Mouse (Mus musculus): ENCODE results near the gene Agbl5. TPM values are rescaled to one million over a fixed set of nuclear protein-coding genes. Genes with fewer than 3 reads are reported as not detected.
A peak's percentile ranks its signal among the peaks of the same experiment; 100 is the strongest.
"Not testable (repeated sequence)": the region's sequence is repeated elsewhere in the genome, so short reads cannot be mapped to it uniquely, and the experiment has no call there.

The Agbl5 gene
- total RNA-seq (2021): 10 to 100 TPM; 13.5 to 20.2 TPM

- peak; percentile 95 for DNase-seq (ENCODE audit: low spot score in 2 of 2)
- intact Hi-C loops (cut with DNase I): loop anchor here (5.0 kb wide), 1 partner anchor 81 kb away; no protein-coding TSS in a partner anchor
These were observed at the start of gene Agbl5 for GRCm38 (mm10) chr5:30888337-30889087. Gene Agbl5, plus strand, starts transcription at chr5:30888694.

GRCm38 (mm10) chr5:30839731-30840130, 48.8 kb upstream of the Agbl5 start:
- intact Hi-C loops (cut with DNase I): no loop called here
- no peak for DNase-seq (ENCODE audit: low spot score in 2 of 2)

- DNase-seq (ENCODE audit: low spot score in 2 of 2): no peak
- intact Hi-C loops (cut with DNase I): no loop called here
These were observed 46.6 kb upstream of the Agbl5 start for GRCm38 (mm10) chr5:30841896-30842295.

GRCm38 (mm10) chr5:30849891-30850555, 38.5 kb upstream of the Agbl5 start:
- DNase-seq (ENCODE audit: low spot score in 2 of 2): no peak
- intact Hi-C loops (cut with DNase I): no loop called here

GRCm38 (mm10) chr5:30850556-30850925, 38.0 kb upstream of the Agbl5 start:
- intact Hi-C loops (cut with DNase I): no loop called here

GRCm38 (mm10) chr5:30853522-30853921, 35.0 kb upstream of the Agbl5 start:
- DNase-seq (ENCODE audit: low spot score in 2 of 2): no peak
- intact Hi-C loops (cut with DNase I): no loop called here

More at GRCm38 (mm10) chr5:30850556-30850925, 38.0 kb upstream of the Agbl5 start:
- no peak for DNase-seq (ENCODE audit: low spot score in 2 of 2)

- no peak for DNase-seq (ENCODE audit: low spot score in 2 of 2)
- intact Hi-C loops (cut with DNase I): loop anchor here (5.0 kb wide), 1 partner anchor 48 kb away; no protein-coding TSS in a partner anchor
These were observed 32.8 kb upstream of the Agbl5 start for GRCm38 (mm10) chr5:30855674-30856073.

- intact Hi-C loops (cut with DNase I): loop anchor here (5.0 kb wide), 1 partner anchor 49 kb away; no protein-coding TSS in a partner anchor
These were observed 32.4 kb upstream of the Agbl5 start for GRCm38 (mm10) chr5:30856124-30856523.

GRCm38 (mm10) chr5:30863852-30864251, 24.6 kb upstream of the Agbl5 start:
- DNase-seq (ENCODE audit: low spot score in 2 of 2): no peak
- intact Hi-C loops (cut with DNase I): no loop called here

More at GRCm38 (mm10) chr5:30856124-30856523, 32.4 kb upstream of the Agbl5 start:
- no peak for DNase-seq (ENCODE audit: low spot score in 2 of 2)

- no peak for DNase-seq (ENCODE audit: low spot score in 2 of 2)
- intact Hi-C loops (cut with DNase I): no loop called here
These were observed 24.2 kb upstream of the Agbl5 start for GRCm38 (mm10) chr5:30864322-30864721.

GRCm38 (mm10) chr5:30866871-30867270, 21.6 kb upstream of the Agbl5 start:
- intact Hi-C loops (cut with DNase I): no loop called here

GRCm38 (mm10) chr5:30867712-30868111, 20.8 kb upstream of the Agbl5 start, which contains the start of gene Tmem214:
Gene Tmem214, plus strand, starts transcription at chr5:30868012.
- intact Hi-C loops (cut with DNase I): no loop called here
- DNase-seq (ENCODE audit: low spot score in 2 of 2): no peak

More at GRCm38 (mm10) chr5:30866871-30867270, 21.6 kb upstream of the Agbl5 start:
- DNase-seq (ENCODE audit: low spot score in 2 of 2): no peak

GRCm38 (mm10) chr5:30868981-30869380, 19.5 kb upstream of the Agbl5 start:
- intact Hi-C loops (cut with DNase I): no loop called here
- DNase-seq (ENCODE audit: low spot score in 2 of 2): no peak

- peak; percentile 92 to 93 for DNase-seq (ENCODE audit: low spot score in 2 of 2)
- intact Hi-C loops (cut with DNase I): no loop called here
These were observed 18.9 kb upstream of the Agbl5 start for GRCm38 (mm10) chr5:30869405-30870130.

GRCm38 (mm10) chr5:30870131-30870406, 18.4 kb upstream of the Agbl5 start:
- intact Hi-C loops (cut with DNase I): no loop called here
- no peak for DNase-seq (ENCODE audit: low spot score in 2 of 2)

GRCm38 (mm10) chr5:30872574-30872973, 15.9 kb upstream of the Agbl5 start:
- intact Hi-C loops (cut with DNase I): no loop called here
- no peak for DNase-seq (ENCODE audit: low spot score in 2 of 2)

GRCm38 (mm10) chr5:30874365-30874764, 14.1 kb upstream of the Agbl5 start:
- no peak for DNase-seq (ENCODE audit: low spot score in 2 of 2)
- intact Hi-C loops (cut with DNase I): no loop called here

GRCm38 (mm10) chr5:30878616-30879015, 9.9 kb upstream of the Agbl5 start:
- intact Hi-C loops (cut with DNase I): no loop called here
- DNase-seq (ENCODE audit: low spot score in 2 of 2): no peak

GRCm38 (mm10) chr5:30879347-30879943, 9.0 kb upstream of the Agbl5 start:
- no peak for DNase-seq (ENCODE audit: low spot score in 2 of 2)
- intact Hi-C loops (cut with DNase I): no loop called here

GRCm38 (mm10) chr5:30881839-30882238, 6.7 kb upstream of the Agbl5 start:
- intact Hi-C loops (cut with DNase I); DNase-seq (ENCODE audit: low spot score in 2 of 2): not testable (repeated sequence)

Measured in left cerebral cortex, postnatal 36 days (tissue).